Mouse (Mus musculus): ENCODE data around the gene Plxdc2. TPM values are rescaled to one million over a fixed set of nuclear protein-coding genes. Genes with fewer than 3 reads are reported as not detected.

The Plxdc2 gene
- polyA plus RNA-seq, 1 experiment: 19.9 TPM

- H3K4me1 ChIP-seq (ENCODE audit: control insufficient read depth, insufficient read depth, insufficient read length, low read length): no peaks in the 10 kb centered on the region
- no peak overlapping the region for H3K4me3 ChIP-seq (ENCODE audit: insufficient read depth, low read depth, low read length)
- no peak overlapping the region for H3K27ac ChIP-seq (replicated peaks; ENCODE audit: low read depth, low read length)
Measured at GRCm38 (mm10) chr2:16578153-16578552, 222.0 kb downstream of the Plxdc2 start.

- Histone ChIP-seq H3K4me3 (ENCODE audit: insufficient read depth, low read depth, low read length) (no peak overlapping the region), H3K4me1 (ENCODE audit: control insufficient read depth, insufficient read depth, insufficient read length, low read length) (no peaks in the 10 kb centered on the region), H3K27ac (replicated peaks; ENCODE audit: low read depth, low read length) (no peak overlapping the region)
Measured at GRCm38 (mm10) chr2:16588546-16588945, 232.4 kb downstream of the Plxdc2 start.

GRCm38 (mm10) chr2:16595451-16595850 is 239.3 kb downstream of the Plxdc2 start:
- H3K4me3 ChIP-seq (ENCODE audit: insufficient read depth, low read depth, low read length): no peak overlapping the region
- H3K27ac ChIP-seq (replicated peaks; ENCODE audit: low read depth, low read length): no peak overlapping the region
- no peaks in the 10 kb centered on the region for H3K4me1 ChIP-seq (ENCODE audit: control insufficient read depth, insufficient read depth, insufficient read length, low read length)

- Histone ChIP-seq H3K4me3 (ENCODE audit: insufficient read depth, low read depth, low read length) (no peak overlapping the region), H3K27ac (replicated peaks; ENCODE audit: low read depth, low read length) (no peak overlapping the region), H3K4me1 (ENCODE audit: control insufficient read depth, insufficient read depth, insufficient read length, low read length) (no peaks in the 10 kb centered on the region)
Measured at GRCm38 (mm10) chr2:16598231-16598630, 242.1 kb downstream of the Plxdc2 start.

GRCm38 (mm10) chr2:16604291-16604690 is 248.2 kb downstream of the Plxdc2 start:
- no peak overlapping the region for H3K4me3 ChIP-seq (ENCODE audit: insufficient read depth, low read depth, low read length)
- H3K27ac ChIP-seq (replicated peaks; ENCODE audit: low read depth, low read length): no peak overlapping the region
- H3K4me1 ChIP-seq (ENCODE audit: control insufficient read depth, insufficient read depth, insufficient read length, low read length): no peaks in the 10 kb centered on the region; the same call in 1 of the 2 replicates

- Histone ChIP-seq H3K4me3 (ENCODE audit: insufficient read depth, low read depth, low read length) (no peak overlapping the region), H3K4me1 (ENCODE audit: control insufficient read depth, insufficient read depth, insufficient read length, low read length) (no peaks in the 10 kb centered on the region; the same call in 1 of the 2 replicates), H3K27ac (replicated peaks; ENCODE audit: low read depth, low read length) (no peak overlapping the region)
Measured at GRCm38 (mm10) chr2:16607792-16608586, 251.9 kb downstream of the Plxdc2 start.

GRCm38 (mm10) chr2:16642061-16642460 is 286.0 kb downstream of the Plxdc2 start:
- Histone ChIP-seq H3K4me3 (ENCODE audit: insufficient read depth, low read depth, low read length) (no peak overlapping the region), H3K27ac (replicated peaks; ENCODE audit: low read depth, low read length) (no peak overlapping the region), H3K4me1 (ENCODE audit: control insufficient read depth, insufficient read depth, insufficient read length, low read length) (no peaks in the 10 kb centered on the region)

- Histone ChIP-seq H3K4me3 (ENCODE audit: insufficient read depth, low read depth, low read length) (no peak overlapping the region), H3K4me1 (ENCODE audit: control insufficient read depth, insufficient read depth, insufficient read length, low read length) (no peaks in the 10 kb centered on the region), H3K27ac (replicated peaks; ENCODE audit: low read depth, low read length) (no peak overlapping the region)
Measured at GRCm38 (mm10) chr2:16651713-16652112, 295.6 kb downstream of the Plxdc2 start.

- H3K4me3 ChIP-seq (ENCODE audit: insufficient read depth, low read depth, low read length): no peak overlapping the region
- H3K27ac ChIP-seq (replicated peaks; ENCODE audit: low read depth, low read length): no peak overlapping the region
- no peaks in the 10 kb centered on the region for H3K4me1 ChIP-seq (ENCODE audit: control insufficient read depth, insufficient read depth, insufficient read length, low read length)
Measured at GRCm38 (mm10) chr2:16664516-16664915, 308.4 kb downstream of the Plxdc2 start.

GRCm38 (mm10) chr2:16668391-16668790 is 312.3 kb downstream of the Plxdc2 start:
- Histone ChIP-seq H3K27ac (replicated peaks; ENCODE audit: low read depth, low read length) (no peak overlapping the region), H3K4me1 (ENCODE audit: control insufficient read depth, insufficient read depth, insufficient read length, low read length) (no peaks in the 10 kb centered on the region), H3K4me3 (ENCODE audit: insufficient read depth, low read depth, low read length) (no peak overlapping the region)

- H3K4me1 ChIP-seq (ENCODE audit: control insufficient read depth, insufficient read depth, insufficient read length, low read length): no peaks in the 10 kb centered on the region
- no peak overlapping the region for H3K4me3 ChIP-seq (ENCODE audit: insufficient read depth, low read depth, low read length)
- H3K27ac ChIP-seq (replicated peaks; ENCODE audit: low read depth, low read length): no peak overlapping the region
Measured at GRCm38 (mm10) chr2:16682905-16683304, 326.8 kb downstream of the Plxdc2 start.

GRCm38 (mm10) chr2:16683739-16684138 is 327.6 kb downstream of the Plxdc2 start:
- H3K4me3 ChIP-seq (ENCODE audit: insufficient read depth, low read depth, low read length): no peak overlapping the region
- H3K4me1 ChIP-seq (ENCODE audit: control insufficient read depth, insufficient read depth, insufficient read length, low read length): no peaks in the 10 kb centered on the region
- no peak overlapping the region for H3K27ac ChIP-seq (replicated peaks; ENCODE audit: low read depth, low read length)

GRCm38 (mm10) chr2:16684529-16684928 is 328.4 kb downstream of the Plxdc2 start:
- H3K4me1 ChIP-seq (ENCODE audit: control insufficient read depth, insufficient read depth, insufficient read length, low read length): no peaks in the 10 kb centered on the region
- H3K27ac ChIP-seq (replicated peaks; ENCODE audit: low read depth, low read length): no peak overlapping the region
- H3K4me3 ChIP-seq (ENCODE audit: insufficient read depth, low read depth, low read length): no peak overlapping the region

GRCm38 (mm10) chr2:16696390-16696789 is 340.3 kb downstream of the Plxdc2 start:
- H3K27ac ChIP-seq (replicated peaks; ENCODE audit: low read depth, low read length): no peak overlapping the region
- H3K4me3 ChIP-seq (ENCODE audit: insufficient read depth, low read depth, low read length): no peak overlapping the region
- H3K4me1 ChIP-seq (ENCODE audit: control insufficient read depth, insufficient read depth, insufficient read length, low read length): no peaks in the 10 kb centered on the region

GRCm38 (mm10) chr2:16697181-16697580 is 341.1 kb downstream of the Plxdc2 start:
- Histone ChIP-seq H3K4me1 (ENCODE audit: control insufficient read depth, insufficient read depth, insufficient read length, low read length) (no peaks in the 10 kb centered on the region), H3K27ac (replicated peaks; ENCODE audit: low read depth, low read length) (no peak overlapping the region), H3K4me3 (ENCODE audit: insufficient read depth, low read depth, low read length) (no peak overlapping the region)

- no peak overlapping the region for H3K4me3 ChIP-seq (ENCODE audit: insufficient read depth, low read depth, low read length)
- no peak overlapping the region for H3K27ac ChIP-seq (replicated peaks; ENCODE audit: low read depth, low read length)
Measured at GRCm38 (mm10) chr2:16706227-16706626, 350.1 kb downstream of the Plxdc2 start.

More at GRCm38 (mm10) chr2:16706227-16706626, 350.1 kb downstream of the Plxdc2 start:
- H3K4me1 ChIP-seq (ENCODE audit: control insufficient read depth, insufficient read depth, insufficient read length, low read length): no peaks in the 10 kb centered on the region
